Mouse (Mus musculus) skeletal muscle tissue, adult 2 months (tissue): ENCODE measurements around the gene Col15a1.
A peak's percentile ranks its signal among the peaks of the same experiment; 100 is the strongest.

ENCODE experiments used
- DNase-seq: peaks from one replicate; pipeline ENCODE4 v3.0.0-alpha.2; 2012; ENCODE audit warnings: low read depth, low spot score

Col15a1 gene

DNA sequence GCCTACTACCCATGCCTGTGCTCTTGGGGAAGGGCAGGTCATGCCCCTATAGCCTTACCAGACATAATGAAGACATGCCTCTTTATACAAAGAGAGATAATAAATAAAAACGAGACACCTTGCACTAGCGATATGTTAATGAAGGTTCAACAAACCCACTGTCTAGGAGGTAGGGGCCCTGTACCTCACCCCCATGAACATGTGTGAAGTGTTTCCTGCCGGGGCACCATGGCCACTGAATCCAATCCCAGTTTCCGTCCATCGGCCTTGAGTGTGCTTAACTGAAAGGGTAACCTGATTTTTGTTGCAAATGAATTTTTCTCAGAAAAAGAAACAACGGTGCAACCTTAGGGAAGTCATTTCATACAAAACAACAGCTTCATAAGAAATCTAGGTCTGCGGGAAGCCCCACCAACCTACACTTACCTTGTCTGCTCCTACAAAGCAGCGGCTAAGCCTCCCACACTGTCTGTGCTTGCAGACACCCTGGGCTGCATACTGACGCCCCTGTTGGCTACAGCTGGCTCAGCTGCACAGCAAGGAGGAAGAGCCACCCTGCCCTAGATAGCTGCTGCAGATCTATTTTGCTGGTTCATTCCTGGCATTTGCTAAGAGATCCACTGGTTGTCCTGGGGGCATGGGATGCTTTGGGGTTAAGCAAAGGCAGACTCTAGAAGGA lies 64.6 kb downstream of the Col15a1 start:
- DNase-seq = no peak

- no peak for DNase-seq
Measured at GRCm38 (mm10) chr4:47273795-47274194, 65.8 kb downstream of the Col15a1 start.

- DNase-seq = no peak
Measured at GRCm38 (mm10) chr4:47274911-47275310, 67.0 kb downstream of the Col15a1 start.

DNA sequence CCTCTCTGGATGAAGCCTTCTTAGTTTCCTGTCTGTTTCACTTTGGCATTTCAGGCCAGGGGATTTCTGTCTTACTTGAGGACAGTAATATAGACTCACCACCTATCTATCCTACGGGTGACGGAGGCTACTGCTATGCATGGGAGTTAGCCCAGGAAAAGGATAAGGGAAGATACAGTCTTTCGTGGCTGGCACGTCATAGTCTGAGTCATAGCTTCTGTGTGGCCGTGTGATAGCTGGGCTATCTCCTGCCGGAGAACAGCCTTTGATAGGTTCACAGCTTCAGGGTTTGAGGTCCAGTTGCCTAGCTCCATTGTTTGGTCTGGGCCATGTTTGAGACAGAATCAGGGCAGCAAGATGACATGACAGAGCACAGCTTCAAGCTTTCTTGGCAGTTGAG lies 70.4 kb downstream of the Col15a1 start:
- no peak for DNase-seq

GRCm38 (mm10) chr4:47279085-47279707 lies 71.2 kb downstream of the Col15a1 start:
- DNase-seq = no peak

- DNase-seq = no peak
Measured at GRCm38 (mm10) chr4:47280126-47280525, 72.2 kb downstream of the Col15a1 start.

DNA sequence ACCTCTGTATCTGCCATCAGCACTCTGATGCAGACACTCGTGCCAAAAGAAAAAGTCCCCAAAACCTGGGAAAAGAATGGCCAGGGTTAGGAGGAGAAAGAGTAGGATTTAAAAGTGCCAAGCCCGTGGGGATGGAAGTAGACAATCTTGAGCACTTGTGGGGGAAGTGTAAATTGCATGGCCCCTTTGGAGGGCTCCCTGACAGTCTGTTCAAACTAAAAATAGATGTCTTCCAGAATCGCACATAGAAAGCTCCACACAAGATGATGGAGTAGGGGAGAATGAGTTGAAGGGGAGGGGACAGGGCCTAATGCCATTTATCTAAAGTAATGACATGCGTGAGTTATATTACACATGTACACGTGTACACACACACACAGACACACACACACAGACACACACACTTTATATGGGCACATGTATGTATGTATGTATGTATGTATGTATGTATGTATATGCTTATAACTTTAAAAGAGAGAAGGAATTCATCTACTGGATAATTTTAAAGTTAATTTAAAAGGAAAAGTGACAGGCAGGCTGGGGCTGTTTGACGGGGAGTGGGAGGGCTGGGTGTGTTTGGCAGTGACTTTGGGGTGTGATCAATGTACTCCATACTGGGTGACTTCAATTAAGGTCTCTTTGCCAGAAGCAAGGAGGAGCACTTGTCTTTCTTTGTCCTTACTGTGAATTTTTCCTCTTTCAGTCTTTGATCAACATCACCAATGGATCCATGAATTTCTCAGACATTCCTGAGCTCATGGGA lies 74.1 kb downstream of the Col15a1 start:
- no peak for DNase-seq

- no peak for DNase-seq
Measured at GRCm38 (mm10) chr4:47284311-47284710, 76.3 kb downstream of the Col15a1 start.

GRCm38 (mm10) chr4:47284874-47285273 lies 76.9 kb downstream of the Col15a1 start:
- no peak for DNase-seq

DNA sequence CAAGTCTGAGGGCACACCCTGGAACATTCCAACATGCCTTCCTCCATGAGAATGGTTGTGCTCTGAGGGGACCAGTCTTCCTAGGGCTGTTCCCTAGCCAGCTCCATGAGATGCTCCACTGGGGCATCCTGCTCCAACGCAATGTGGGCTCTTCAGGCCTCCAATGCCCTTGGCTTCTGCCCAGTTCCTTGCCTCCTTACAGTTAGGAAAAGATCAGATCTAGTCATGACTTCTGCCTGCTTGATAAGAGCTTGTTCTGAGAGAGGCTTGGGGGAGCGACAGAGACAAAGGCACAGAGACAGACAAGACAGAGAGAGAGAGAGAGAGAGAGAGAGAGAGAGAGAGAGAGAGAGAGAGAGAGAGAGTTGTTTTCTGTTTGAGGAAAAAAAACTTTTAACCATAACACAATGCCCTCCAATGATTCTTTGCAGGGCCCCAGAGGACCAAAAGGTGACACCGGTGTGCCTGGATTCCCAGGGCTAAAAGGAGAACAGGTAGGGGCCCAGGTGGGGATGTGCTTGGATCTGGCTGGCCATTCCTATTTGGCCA lies 78.7 kb downstream of the Col15a1 start:
- DNase-seq = no peak

GRCm38 (mm10) chr4:47287468-47287867 lies 79.5 kb downstream of the Col15a1 start:
- DNase-seq = no peak

GRCm38 (mm10) chr4:47288306-47288705 lies 80.3 kb downstream of the Col15a1 start:
- DNase-seq = no peak

GRCm38 (mm10) chr4:47289526-47289925 lies 81.6 kb downstream of the Col15a1 start:
- no peak for DNase-seq

GRCm38 (mm10) chr4:47290448-47290847 lies 82.5 kb downstream of the Col15a1 start:
- no peak for DNase-seq

- DNase-seq = no peak
Measured at GRCm38 (mm10) chr4:47291013-47291412, 83.1 kb downstream of the Col15a1 start.

- no peak for DNase-seq
Measured at GRCm38 (mm10) chr4:47292956-47293355, 85.0 kb downstream of the Col15a1 start.

DNA sequence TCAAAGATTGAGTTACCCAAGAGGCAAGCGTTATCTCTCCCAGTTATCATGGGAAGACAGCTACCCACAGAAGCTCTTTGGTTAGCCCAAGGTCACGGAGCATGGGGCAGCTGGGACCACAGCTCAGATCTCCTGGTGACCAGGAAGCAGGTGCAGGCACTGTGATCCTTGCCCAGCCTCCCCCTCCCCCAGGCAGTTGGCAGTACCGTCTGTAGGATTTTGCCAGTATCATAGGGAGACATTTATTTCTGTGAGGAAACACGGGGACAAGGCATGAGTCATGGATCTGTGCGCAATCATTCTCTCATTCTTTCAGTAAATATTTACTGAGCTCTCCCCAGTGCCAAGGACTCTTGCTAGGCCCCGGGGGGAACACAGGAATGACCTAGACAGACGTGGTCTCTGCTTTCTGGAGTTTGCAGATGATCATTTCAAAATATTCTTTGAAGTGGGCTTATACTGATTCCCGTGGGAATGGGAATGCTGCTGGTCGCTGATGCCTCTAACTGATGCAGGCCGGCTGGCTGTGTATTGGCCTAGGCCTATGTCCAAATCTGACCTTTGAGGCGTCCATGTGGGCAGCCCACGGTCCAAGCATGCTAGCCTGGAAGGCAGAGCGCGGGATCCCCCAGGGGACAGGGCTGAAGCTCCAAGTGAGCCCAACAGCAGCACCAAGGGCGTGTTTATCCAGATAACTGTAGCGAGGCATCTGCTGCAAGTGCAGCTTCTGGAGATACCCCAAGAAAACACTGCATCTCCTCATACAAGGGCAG lies 86.0 kb downstream of the Col15a1 start:
- DNase-seq = peak; percentile 87

DNA sequence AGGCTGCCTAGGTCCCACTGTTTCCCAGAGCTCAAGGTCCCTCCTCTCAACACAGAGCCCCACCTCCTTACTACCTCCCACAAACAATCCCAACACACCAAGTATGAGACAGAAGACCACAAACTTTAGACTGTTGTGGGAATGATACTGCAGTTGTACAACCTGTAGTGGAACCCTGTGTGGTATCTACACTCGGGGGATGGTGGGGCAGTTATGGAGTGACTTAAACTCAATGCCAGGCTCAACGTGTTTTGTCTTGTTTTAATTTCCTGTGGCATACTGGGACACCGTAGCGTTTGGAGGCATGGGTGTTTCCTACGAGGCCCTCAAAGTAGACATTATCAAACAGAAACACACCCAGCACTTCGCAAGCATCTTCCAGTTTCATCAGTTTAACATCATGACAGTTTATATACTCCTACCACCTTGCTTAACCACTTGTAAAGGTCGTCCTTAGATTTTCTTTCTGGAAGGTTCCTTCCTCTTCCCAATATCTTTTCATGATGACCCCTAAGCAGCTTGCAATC lies 86.6 kb downstream of the Col15a1 start:
- DNase-seq = no peak

DNA sequence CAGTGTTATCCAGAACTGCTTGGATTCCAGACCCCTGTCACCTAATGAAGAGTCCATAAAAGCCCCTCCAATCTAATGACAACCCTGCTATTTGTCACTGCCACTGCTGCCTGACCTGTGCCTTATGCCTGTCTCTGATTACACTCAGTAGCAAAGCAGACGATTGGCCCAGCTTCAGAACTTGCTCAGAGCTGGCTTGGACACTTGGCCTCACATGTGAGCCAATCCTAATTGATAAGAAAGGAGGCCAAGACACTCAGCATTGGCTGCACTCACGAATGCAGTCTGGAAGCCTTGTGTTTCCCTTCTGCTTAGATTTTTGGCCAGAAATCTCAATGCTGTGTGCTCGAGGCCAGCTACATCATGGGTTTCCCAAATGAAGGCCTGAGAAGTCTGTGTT lies 87.6 kb downstream of the Col15a1 start:
- peak; percentile 72 for DNase-seq

- DNase-seq = no peak
Measured at GRCm38 (mm10) chr4:47300701-47301100, 92.7 kb downstream of the Col15a1 start.

GRCm38 (mm10) chr4:47302610-47303009 lies 94.6 kb downstream of the Col15a1 start:
- no peak for DNase-seq
